Mouse (Mus musculus) hindbrain, postnatal 0 days (tissue): Measurements from ENCODE around the gene Slc24a3. TPM values are rescaled to one million over a fixed set of nuclear protein-coding genes. Genes with fewer than 3 reads are reported as not detected.

Source experiments
- ATAC-seq: fragments of 200-750 bp; cut with Nextera tagmentation; 2 replicates; pipeline ENCODE4 v1.8.0; 2017; ENCODE audit warnings: mild to moderate bottlenecking, moderate TSS enrichment, moderate library complexity
- DNase-seq: peaks from one replicate; pipeline ENCODE4 v3.0.0-alpha.2; 2015; ENCODE audit warnings: low spot score
- H3K27ac ChIP-seq: fragments of 300-500 bp; sonication (generic); 2 replicates; pipeline ENCODE4 v1.5.1; 2014; ENCODE audit warnings: mild to moderate bottlenecking
- H3K27me3 ChIP-seq: fragments of 300-500 bp; sonication (generic); 2 replicates; pipeline ENCODE4 v1.6.1; 2014; ENCODE audit warnings: low read length, mixed read lengths; ENCODE audit not compliant: insufficient read depth
- H3K36me3 ChIP-seq: fragments of 300-500 bp; sonication (generic); 2 replicates; pipeline ENCODE4 v1.6.1; 2014; ENCODE audit warnings: low read length, mixed read lengths; ENCODE audit not compliant: insufficient read depth
- H3K4me1 ChIP-seq: fragments of 300-500 bp; sonication (generic); 2 replicates; pipeline ENCODE4 v1.6.1; 2014; ENCODE audit warnings: antibody characterized with exemption, low read length, mixed read lengths; ENCODE audit not compliant: insufficient read depth
- H3K4me2 ChIP-seq: fragments of 300-500 bp; sonication (generic); 2 replicates; pipeline ENCODE4 v1.6.1; 2014; ENCODE audit warnings: low read depth, mild to moderate bottlenecking, low read length, moderate library complexity, mixed read lengths
- H3K4me3 ChIP-seq: fragments of 300-500 bp; sonication (generic); 2 replicates; pipeline ENCODE4 v1.5.1; 2014; ENCODE audit warnings: low read length
- H3K9ac ChIP-seq: fragments of 300-500 bp; sonication (generic); replicated peaks from 2 replicates; pipeline ENCODE4 v1.6.1; 2014; ENCODE audit warnings: mild to moderate bottlenecking, low read length, moderate library complexity, mixed read lengths
- H3K9me3 ChIP-seq: fragments of 300-500 bp; sonication (generic); 2 replicates; pipeline ENCODE4 v1.6.1; 2016; ENCODE audit warnings: low read length, mixed read lengths
- CTCF ChIP-seq: IDR thresholded peaks from 2 replicates; pipeline ENCODE4 v1.5.1; 2016; ENCODE audit warnings: antibody characterized with exemption, control low read depth, low read depth
- WGBS: fragments of 180-500 bp; shearing (Covaris S2); extraction: QIAGEN DNeasy Blood & Tissue Kit; methylation state at CpG from one replicate; pipeline ENCODE4 v1.1.7; 2014; 5-methylcytosine and 5-hydroxymethylcytosine counted together
- polyA plus RNA-seq: library from polyadenylated mRNA; unstranded; fragments of >200 nt; fragmentation: Nextera tagmentation; extraction: Ambion mirVana; gene quantifications from 2 replicates; pipeline ENCODE4 v1.2.1, GENCODE M21; 2015
- total RNA-seq: library from RNA; depleted of rRNA; stranded (reverse); fragments of >200 nt; gene quantifications from 2 replicates; pipeline ENCODE4 v1.2.3, GENCODE M21; 2014

Slc24a3 gene
- total and polyA plus RNA-seq, 2 experiments from 2014 or later: 28.5 to 63.3 TPM

GRCm38 (mm10) chr2:145680141-145680540, 512.6 kb downstream of the Slc24a3 start:
- ATAC-seq (no peak), DNase-seq (no peak)
- Histone ChIP-seq H3K9me3 (no peaks in the 10 kb centered on the region), H3K4me1 (peaks cover 4% of the 10 kb centered on the region; the same call in 1 of the 2 replicates), H3K9ac (no peak overlapping the region), H3K4me3 (no peak overlapping the region), H3K36me3 (no peaks in the 10 kb centered on the region), H3K27ac (no peak overlapping the region), H3K27me3 (no peaks in the 10 kb centered on the region), H3K4me2 (no peak overlapping the region)
- no peak for TF ChIP-seq CTCF
- WGBS: 90% methylated on average over 2 of the region's 2 CpGs

- TF ChIP-seq CTCF: no peak
- H3K27ac ChIP-seq: no peak overlapping the region
- DNase-seq: no peak
- no peak for ATAC-seq
- no peaks in the 10 kb centered on the region for H3K36me3 ChIP-seq
- H3K4me1 ChIP-seq: peaks cover 4% of the 10 kb centered on the region; the same call in 1 of the 2 replicates
- no peak overlapping the region for H3K4me3 ChIP-seq
- H3K9ac ChIP-seq: no peak overlapping the region
- WGBS: 86% methylated on average over 9 of the region's 9 CpGs
- H3K27me3 ChIP-seq: no peaks in the 10 kb centered on the region
- H3K9me3 ChIP-seq: no peaks in the 10 kb centered on the region
- no peak overlapping the region for H3K4me2 ChIP-seq
These were observed 513.2 kb downstream of the Slc24a3 start for GRCm38 (mm10) chr2:145680762-145681161.

GRCm38 (mm10) chr2:145681626-145682025, 514.1 kb downstream of the Slc24a3 start:
- Histone ChIP-seq H3K4me3 (no peak overlapping the region), H3K4me2 (no peak overlapping the region), H3K9me3 (no peaks in the 10 kb centered on the region), H3K27ac (no peak overlapping the region), H3K9ac (no peak overlapping the region), H3K4me1 (peaks cover 4% of the 10 kb centered on the region; the same call in 1 of the 2 replicates), H3K27me3 (no peaks in the 10 kb centered on the region), H3K36me3 (no peaks in the 10 kb centered on the region)
- WGBS: 84% methylated on average over 4 of the region's 4 CpGs
- ATAC-seq (no peak), DNase-seq (no peak)
- TF ChIP-seq CTCF: no peak

GRCm38 (mm10) chr2:145682924-145683323, 515.4 kb downstream of the Slc24a3 start:
- TF ChIP-seq CTCF: no peak
- whole genome bisulfite sequencing: 74% methylated on average over 3 of the region's 3 CpGs
- ATAC-seq: no peak
- no peak overlapping the region for H3K4me2 ChIP-seq
- H3K27ac ChIP-seq: no peak overlapping the region
- no peaks in the 10 kb centered on the region for H3K9me3 ChIP-seq
- no peaks in the 10 kb centered on the region for H3K27me3 ChIP-seq
- DNase-seq: no peak
- no peak overlapping the region for H3K4me3 ChIP-seq
- H3K9ac ChIP-seq: no peak overlapping the region
- peaks cover 4% of the 10 kb centered on the region; the same call in 1 of the 2 replicates for H3K4me1 ChIP-seq
- no peaks in the 10 kb centered on the region for H3K36me3 ChIP-seq

GRCm38 (mm10) chr2:145683536-145683935, 516.0 kb downstream of the Slc24a3 start:
- Histone ChIP-seq H3K4me3 (no peak overlapping the region), H3K4me2 (no peak overlapping the region), H3K9me3 (no peaks in the 10 kb centered on the region), H3K27me3 (no peaks in the 10 kb centered on the region), H3K36me3 (no peaks in the 10 kb centered on the region), H3K27ac (no peak overlapping the region), H3K9ac (no peak overlapping the region), H3K4me1 (peaks cover 4% of the 10 kb centered on the region; the same call in 1 of the 2 replicates)
- no peak for TF ChIP-seq CTCF
- ATAC-seq (peak; percentile 47; the same call in 1 of the 2 replicates), DNase-seq (peak; percentile 54)
- 50% methylated on average over 3 of the region's 3 CpGs for WGBS

- Histone ChIP-seq H3K4me1 (peaks cover 4% of the 10 kb centered on the region; the same call in 1 of the 2 replicates), H3K9me3 (no peaks in the 10 kb centered on the region), H3K9ac (no peak overlapping the region), H3K27ac (no peak overlapping the region), H3K4me3 (no peak overlapping the region), H3K36me3 (no peaks in the 10 kb centered on the region), H3K4me2 (no peak overlapping the region), H3K27me3 (no peaks in the 10 kb centered on the region)
- ATAC-seq: no peak
- 80% methylated on average over 1 of the region's 1 CpGs for WGBS
- DNase-seq: no peak
- no peak for TF ChIP-seq CTCF
These were observed 516.6 kb downstream of the Slc24a3 start for GRCm38 (mm10) chr2:145684151-145684550.

- 75% methylated on average over 8 of the region's 8 CpGs for WGBS
- DNase-seq: no peak
- no peaks in the 10 kb centered on the region for H3K27me3 ChIP-seq
These were observed 517.3 kb downstream of the Slc24a3 start for GRCm38 (mm10) chr2:145684891-145685290.

More at GRCm38 (mm10) chr2:145684891-145685290, 517.3 kb downstream of the Slc24a3 start:
- H3K4me1 ChIP-seq: peaks cover 4% of the 10 kb centered on the region; the same call in 1 of the 2 replicates
- H3K9me3 ChIP-seq: no peaks in the 10 kb centered on the region
- no peak overlapping the region for H3K4me2 ChIP-seq
- ATAC-seq: no peak
- H3K27ac ChIP-seq: no peak overlapping the region
- no peaks in the 10 kb centered on the region for H3K36me3 ChIP-seq
- TF ChIP-seq CTCF: no peak
- H3K9ac ChIP-seq: no peak overlapping the region
- H3K4me3 ChIP-seq: no peak overlapping the region
